Mouse (Mus musculus): ENCODE measurements around the gene Lect2.

Gene Lect2

GRCm38 (mm10) chr13:56500636-56501035 is 47.7 kb downstream of the Lect2 start:
- no peak for DNase-seq

GRCm38 (mm10) chr13:56500132-56500531 is 48.2 kb downstream of the Lect2 start:
- DNase-seq: peak; percentile 17 to 27

- DNase-seq: no peak
Observed at GRCm38 (mm10) chr13:56494440-56494839, 53.9 kb downstream of the Lect2 start.
